Comparison of ENCODE assay signal across 1 mouse cellular context in the genomic region with DNA sequence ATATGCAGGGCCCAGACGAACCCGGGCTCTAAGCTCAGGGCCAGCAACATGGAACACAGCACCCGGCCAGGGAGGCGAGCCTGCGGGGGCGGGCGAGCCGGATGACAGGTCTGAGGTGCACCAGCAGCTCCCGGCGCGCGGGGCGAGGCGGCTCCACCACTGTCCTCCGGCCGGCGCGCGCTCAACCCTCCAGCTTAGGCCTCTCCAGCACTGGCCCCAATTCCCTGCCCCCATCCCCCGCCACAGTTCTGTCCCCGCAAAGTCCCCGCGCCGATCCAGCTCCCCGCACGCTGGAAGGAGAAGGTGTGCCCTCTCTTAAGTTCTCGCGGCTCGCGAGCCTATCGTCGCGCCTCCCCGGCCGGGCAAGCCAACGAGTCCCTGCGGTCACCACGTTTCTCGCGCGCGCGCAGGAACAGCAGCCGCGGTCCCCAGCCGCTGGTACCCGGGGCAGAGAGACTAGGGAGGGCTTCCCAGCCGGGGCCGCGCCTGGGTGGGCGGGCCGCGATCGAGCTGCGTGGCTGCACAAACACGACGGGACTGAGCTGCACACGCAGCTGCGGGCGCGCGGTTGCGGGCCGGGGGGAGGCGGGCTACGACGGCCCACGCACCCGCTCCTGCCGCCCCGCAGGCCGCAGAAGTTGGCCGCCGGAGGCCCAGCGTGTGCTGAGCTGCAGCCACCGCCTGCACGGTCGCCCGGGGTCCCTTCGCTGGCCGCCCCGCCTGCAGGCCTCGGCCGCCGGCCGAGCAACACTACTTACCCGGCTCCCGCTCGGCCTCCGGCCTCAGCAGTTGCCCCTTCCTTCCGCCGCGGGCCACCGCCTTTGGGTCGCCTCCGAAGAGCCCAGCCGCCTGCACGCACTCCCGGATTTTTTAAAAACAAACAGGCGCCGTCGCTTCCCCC.
TF ChIP-seq lines count a peak whose summit lies in the region.

No protein-coding gene starts in this region.

TF ChIP-seq in MEL, 35 proteins besides CTCF, POLR2A, EP300 and RAD21 (continued from another document):
- TF ChIP-seq CHD1 (IDR thresholded peaks at IDR 0.05; ENCODE audit: low read depth, low read length) (0 out of 2 replicates have a peak, but pooled peaks have one; percentile 43), RCOR1 (IDR thresholded peaks at IDR 0.05; ENCODE audit: low read depth, low read length) (0 out of 2 replicates have a peak, but pooled peaks have one; percentile 4), CHD2 (IDR thresholded peaks at IDR 0.05; ENCODE audit: low read length) (no peak; the same call in 1 of the 2 replicates)
TF ChIP-seq in MEL: peak in this region for 8.
